Mouse (Mus musculus) adrenal gland, postnatal 10 days (tissue): Measurements from ENCODE around the gene Gm973. TPM values are rescaled to one million over a fixed set of nuclear protein-coding genes. Genes with fewer than 3 reads are reported as not detected.

Experiments used
- DNase-seq: peaks from one replicate; pipeline ENCODE4 v3.0.0; 2021; ENCODE audit warnings: mixed read lengths
- long read RNA-seq, 2 experiments: library from polyadenylated mRNA; stranded (forward); transcript quantifications; one replicate each; pipeline ENCODE4 v2.0.0; 2021
- total RNA-seq, 2 experiments: library from RNA; stranded (reverse); gene quantifications; 2 replicates each; pipeline ENCODE4 v1.2.3; 2021

Gm973 gene
- total RNA-seq: 1 to 10 TPM; 5.7 to 9.7 TPM
- long read RNA-seq, experiment 1, partial matches to known transcripts: 1 of 7 reads
- long read RNA-seq, experiment 1, other reads (novel, unspliced or antisense): 6 of 7 reads
- long read RNA-seq, experiment 2, partial matches to known transcripts: 0 of 3 reads
- long read RNA-seq, experiment 2, other reads (novel, unspliced or antisense): 3 of 3 reads

DNA sequence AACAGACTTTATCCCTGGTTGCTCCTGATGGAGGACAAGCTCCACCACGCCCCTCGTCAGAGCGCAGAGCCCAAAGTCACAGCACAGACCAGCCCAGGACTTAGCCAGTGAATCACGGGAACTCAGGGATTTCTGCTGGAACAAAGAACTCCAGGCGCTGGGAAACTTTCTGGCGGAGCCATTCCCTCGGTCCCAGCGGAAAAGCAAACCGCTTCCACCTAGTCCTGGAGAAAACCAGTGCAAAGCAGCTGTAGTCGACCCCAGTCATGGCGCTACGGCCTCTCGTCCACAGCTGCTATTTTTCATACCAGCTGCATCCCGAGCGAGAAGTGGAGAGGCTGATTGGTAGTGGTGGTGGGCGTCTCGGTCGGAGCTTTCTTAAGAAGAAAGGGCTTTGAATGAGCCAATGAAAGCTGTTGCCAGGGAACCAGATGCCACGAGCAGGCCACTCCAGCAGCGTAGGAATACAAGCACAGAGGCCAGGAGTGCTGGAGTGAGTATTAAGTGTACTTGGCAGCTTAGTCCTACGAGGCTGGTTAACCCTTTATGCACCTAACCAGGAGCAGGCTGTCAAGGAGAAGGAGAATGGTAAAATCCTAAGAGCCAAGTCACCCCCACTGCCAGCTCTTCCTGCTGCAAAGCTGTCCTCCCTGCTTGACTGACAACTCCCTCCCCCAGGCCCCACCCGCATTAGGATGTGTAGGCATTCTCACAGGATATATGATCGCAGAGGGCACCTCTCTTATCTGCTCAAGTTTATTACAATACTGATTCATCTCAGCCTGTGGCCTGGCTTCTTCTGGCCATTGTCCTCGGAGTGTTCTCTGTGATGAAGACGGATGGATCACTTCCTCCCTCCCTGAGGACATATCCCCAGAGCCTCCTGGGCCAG, at the start of gene Gm973:
Gene Gm973, plus strand, starts transcription at position 239 of the 892 bp plus-strand sequence.
- DNase-seq: peak; percentile 40

- no peak for DNase-seq
Measured at GRCm38 (mm10) chr1:59469170-59469569, 46.9 kb upstream of the Gm973 start.

DNA sequence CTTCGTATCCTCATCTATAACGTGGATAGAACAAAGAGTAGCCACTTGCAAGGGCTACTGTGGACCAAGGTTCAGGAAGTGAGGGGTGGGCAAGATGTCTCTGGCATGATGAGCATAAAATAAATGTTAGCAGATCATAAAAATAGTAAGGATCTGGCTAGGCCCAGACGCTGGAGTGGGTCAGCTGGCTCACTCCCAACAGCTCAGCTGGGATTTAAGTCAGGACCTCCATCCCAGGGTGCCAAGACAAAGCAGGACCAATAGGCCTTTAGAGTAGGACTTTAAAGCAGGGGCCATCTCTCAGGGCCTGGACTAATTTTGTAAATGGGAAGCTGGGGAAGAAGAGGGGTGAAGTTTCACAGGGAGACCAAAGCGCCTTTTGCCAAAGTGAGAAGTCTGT, 45.3 kb upstream of the Gm973 start:
- no peak for DNase-seq

DNA sequence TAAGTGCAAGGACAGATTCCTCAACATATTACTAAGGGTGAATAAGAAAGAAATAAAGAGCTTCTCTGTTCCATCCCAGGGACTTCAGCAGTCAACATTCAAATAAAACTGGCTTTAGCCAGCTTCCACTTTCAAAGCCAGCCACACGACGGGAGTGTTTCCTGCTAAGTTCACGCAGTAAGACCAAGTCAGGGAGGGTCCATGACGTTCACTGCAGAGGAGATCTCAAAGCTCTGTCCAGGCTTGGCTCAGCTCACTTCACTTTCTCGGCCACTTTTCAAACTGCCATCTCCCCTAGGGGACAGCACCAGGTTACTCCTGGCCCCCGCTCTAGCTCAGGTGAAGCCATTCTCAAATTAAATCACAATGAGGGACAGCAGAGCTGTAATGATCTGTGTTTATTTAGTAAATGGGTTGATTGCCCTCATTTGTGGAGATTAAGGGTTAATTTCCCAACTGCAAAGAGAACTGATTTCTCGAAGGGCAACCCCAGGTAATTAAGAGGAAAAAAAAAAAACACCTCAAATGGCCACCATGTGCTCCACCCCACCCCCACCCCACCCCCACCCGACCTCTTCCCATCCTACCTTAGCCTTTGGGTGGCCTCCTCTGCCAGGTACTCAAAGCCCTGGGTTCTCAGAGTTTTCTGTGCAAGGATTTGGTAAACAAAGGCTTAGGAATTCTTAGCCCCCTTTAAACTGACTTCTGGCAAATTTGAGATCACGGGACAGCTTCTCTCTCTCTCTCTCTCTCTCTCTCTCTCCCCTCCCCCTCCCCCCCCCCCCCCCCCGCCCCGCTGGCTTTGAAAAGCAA, 43.5 kb upstream of the Gm973 start:
- no peak for DNase-seq

- no peak for DNase-seq
Measured at GRCm38 (mm10) chr1:59473181-59473555, 42.9 kb upstream of the Gm973 start.

DNA sequence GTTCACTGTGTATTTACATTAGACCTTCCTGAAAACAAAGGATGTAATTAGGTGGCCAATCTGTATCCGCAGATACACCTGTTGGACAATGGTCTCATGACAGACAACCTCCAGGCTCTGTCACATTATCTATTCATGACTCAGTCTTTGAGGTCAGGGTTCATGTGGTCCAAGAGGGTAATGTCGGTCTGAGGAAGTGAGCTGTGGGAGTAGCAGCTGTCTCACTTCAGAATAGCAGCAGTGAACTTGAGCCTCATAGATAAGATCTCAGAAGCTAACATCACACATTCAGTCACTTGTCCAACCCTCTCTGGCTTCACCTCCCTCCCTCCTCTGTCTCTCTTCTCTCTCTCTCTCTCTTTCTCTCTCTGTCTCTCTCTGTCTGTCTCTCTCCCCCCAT, 40.4 kb upstream of the Gm973 start:
- DNase-seq: no peak

DNA sequence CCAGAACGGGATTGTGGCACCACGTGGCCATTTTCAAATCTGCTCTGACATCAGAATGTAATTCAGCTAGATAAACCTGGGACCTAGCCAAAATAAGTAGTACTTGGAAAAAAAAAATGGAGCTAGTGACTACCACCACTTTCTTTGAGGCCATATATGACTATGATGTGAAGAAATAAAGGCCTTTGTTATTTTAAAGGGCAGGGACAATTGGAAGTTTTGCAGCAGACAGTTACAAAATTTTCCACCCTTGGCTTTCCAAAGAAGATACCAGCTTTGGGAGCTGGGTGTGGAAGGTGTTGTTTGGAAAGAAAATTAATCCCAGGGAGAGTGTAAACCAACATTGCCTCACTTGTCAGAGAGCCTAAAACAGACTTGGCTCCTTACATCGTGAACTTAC, 37.2 kb upstream of the Gm973 start:
- no peak for DNase-seq

DNA sequence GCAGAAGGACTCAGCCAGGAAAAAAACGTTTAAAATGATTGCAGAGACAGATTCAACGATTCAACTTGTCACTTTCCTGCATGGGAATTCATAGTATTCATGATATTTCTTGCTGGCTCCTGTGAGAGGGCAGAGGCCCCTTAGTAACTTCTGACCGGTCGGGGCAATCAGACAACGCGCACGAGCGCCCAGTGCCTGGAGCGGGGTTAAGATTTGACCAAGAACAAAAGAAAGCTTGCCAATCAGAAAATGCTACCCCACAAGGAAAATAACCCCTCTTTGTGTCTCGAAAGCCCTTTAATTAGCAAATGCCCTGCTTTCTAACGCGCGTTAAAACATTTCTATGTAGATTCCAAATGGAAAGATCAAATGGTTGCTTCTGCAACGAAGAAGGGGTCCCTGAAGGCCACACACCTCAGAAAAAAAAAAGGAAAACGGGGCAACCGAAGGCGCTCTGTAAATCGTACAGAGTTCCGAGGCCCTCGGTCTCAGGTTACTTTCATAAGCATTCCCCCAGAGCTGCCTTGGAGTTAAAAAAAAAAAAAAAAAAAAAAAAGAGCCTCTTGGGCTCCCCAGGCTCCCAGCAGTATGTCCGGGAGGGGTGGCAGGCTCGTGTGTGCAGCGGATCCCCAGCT, 35.1 kb upstream of the Gm973 start:
- DNase-seq: peak; percentile 31

- DNase-seq: peak; percentile 95
Measured at GRCm38 (mm10) chr1:59481456-59482291, 34.4 kb upstream of the Gm973 start.

- DNase-seq: no peak
Measured at GRCm38 (mm10) chr1:59482331-59482695, 33.8 kb upstream of the Gm973 start, which contains the start of gene Fzd7. Fzd7 (plus strand) TSS chr1:59482424.

DNA sequence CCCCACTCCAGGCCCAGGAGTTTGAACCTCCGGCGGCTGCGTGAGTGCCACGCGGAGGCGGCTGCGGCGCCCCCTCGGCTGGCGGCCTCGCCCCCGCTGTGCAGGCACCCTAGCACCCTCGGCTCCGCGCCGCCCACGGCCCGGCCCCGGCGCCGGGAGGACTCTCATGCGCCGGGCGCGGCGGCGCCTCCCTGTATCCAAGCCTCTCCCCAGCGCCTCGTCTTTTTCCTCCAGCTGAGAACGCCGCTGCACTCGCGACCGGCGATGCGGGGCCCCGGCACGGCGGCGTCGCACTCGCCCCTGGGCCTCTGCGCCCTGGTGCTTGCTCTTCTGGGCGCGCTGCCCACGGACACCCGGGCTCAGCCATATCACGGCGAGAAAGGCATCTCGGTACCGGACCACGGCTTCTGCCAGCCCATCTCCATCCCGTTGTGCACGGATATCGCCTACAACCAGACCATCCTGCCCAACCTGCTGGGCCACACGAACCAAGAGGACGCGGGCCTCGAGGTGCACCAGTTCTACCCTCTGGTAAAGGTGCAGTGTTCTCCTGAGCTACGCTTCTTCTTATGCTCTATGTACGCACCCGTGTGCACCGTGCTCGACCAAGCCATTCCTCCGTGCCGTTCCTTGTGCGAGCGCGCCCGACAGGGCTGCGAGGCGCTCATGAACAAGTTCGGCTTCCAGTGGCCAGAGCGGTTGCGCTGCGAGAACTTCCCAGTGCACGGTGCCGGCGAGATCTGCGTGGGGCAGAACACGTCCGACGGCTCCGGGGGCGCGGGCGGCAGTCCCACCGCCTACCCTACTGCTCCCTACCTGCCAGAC, 33.2 kb upstream of the Gm973 start:
- DNase-seq: peak; percentile 56

DNA sequence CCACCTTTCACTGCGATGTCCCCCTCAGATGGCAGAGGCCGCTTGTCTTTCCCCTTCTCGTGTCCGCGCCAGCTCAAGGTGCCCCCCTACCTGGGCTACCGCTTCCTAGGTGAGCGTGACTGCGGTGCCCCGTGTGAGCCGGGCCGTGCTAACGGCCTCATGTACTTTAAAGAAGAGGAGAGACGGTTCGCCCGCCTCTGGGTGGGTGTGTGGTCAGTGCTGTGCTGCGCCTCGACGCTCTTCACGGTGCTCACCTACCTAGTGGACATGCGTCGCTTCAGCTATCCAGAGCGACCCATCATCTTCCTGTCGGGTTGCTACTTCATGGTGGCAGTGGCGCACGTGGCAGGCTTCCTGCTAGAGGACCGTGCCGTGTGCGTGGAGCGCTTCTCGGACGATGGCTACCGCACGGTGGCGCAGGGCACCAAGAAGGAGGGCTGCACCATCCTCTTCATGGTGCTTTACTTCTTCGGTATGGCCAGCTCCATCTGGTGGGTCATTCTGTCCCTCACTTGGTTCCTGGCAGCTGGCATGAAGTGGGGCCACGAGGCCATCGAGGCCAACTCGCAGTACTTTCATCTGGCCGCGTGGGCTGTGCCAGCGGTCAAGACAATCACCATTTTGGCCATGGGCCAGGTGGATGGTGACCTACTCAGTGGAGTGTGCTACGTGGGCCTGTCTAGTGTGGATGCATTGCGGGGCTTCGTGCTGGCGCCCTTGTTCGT, 32.4 kb upstream of the Gm973 start:
- peak; percentile 81 for DNase-seq

- DNase-seq: no peak
Measured at GRCm38 (mm10) chr1:59484314-59484713, 31.8 kb upstream of the Gm973 start.

- peak; percentile 43 for DNase-seq
Measured at GRCm38 (mm10) chr1:59484791-59485785, 31.0 kb upstream of the Gm973 start.

DNA sequence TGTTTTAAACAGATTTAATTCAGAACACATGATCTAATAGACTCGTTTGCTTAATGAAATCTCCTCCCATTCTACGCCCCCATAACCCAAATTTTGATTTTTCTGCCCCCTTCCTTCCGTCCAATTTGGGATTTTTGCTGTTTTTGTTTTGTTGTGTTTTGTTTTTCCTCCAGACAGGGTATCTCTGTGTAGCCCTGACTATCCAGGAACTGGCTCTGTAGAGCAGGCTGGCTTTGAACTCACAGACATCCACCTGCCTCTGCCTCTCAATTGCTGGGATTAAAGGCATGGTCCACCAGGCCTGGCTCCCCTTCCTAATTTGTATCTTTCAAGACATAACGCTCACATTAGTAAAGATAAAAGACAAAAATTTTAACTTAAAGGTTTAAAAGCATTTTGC, 30.3 kb upstream of the Gm973 start:
- DNase-seq: no peak

DNA sequence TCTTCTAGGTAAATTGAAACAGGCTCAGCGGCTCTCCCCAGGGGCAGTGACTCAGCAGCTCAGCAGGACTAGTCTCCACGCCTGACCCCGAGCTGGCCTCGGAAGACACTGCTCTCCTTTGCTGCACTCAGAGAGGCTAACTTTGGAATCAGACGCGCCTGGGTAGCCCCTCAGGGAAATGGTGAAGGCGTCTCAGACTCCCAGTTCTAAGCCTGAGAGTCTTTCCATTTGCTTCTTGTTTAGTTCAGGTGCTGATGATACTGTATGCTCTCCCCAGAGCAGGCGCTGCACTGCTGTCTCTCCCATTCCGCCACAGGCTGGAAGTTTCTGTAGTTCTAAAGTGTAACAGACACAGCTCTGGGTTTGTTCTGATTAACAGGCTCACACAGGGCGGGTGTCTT, 28.4 kb upstream of the Gm973 start:
- peak; percentile 77 for DNase-seq

DNA sequence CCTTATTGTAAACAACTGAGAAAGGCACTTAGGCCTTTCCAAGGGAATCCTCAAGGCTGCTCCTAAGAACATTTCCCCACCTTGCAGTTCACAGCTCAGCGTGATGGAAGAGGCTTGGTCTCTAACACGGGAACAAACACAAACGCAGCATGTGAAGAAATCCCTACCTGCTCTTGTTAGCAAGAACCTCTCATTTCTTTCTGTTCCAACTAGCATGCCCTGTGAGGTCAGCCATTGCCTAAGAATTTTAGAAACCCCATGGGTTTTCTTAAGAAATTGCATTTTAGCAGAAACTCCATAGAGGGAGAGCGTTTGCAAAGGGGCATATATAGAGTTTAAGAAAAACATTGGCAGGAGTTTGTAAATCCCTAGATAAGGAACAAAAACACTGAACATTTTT, 27.6 kb upstream of the Gm973 start:
- no peak for DNase-seq

- no peak for DNase-seq
Measured at GRCm38 (mm10) chr1:59488991-59489390, 27.1 kb upstream of the Gm973 start.

GRCm38 (mm10) chr1:59491517-59491916, 24.5 kb upstream of the Gm973 start:
- DNase-seq: no peak
